Mouse (Mus musculus) lung, postnatal 0 days (tissue): Measurements from ENCODE around the gene Hcfc2.

Experiments
- CTCF ChIP-seq: IDR thresholded peaks from 2 replicates; pipeline ENCODE4 v1.5.1; 2016; ENCODE audit warnings: antibody characterized with exemption, mild to moderate bottlenecking
- EP300 ChIP-seq: IDR thresholded peaks from 2 replicates; pipeline ENCODE4 v1.6.1; 2016; ENCODE audit warnings: antibody characterized with exemption, mild to moderate bottlenecking, control low read depth

GRCm38 (mm10) chr10:82790504-82790903, 94.5 kb downstream of the Hcfc2 start:
- TF ChIP-seq CTCF (no peak), EP300 (no peak)
